Mouse (Mus musculus) liver, embryonic 16.5 days (tissue): ENCODE measurements around the gene Gpr4. TPM values are rescaled to one million over a fixed set of nuclear protein-coding genes. Genes with fewer than 3 reads are reported as not detected.

ENCODE experiments used
- ATAC-seq: fragments of 200-750 bp; cut with Nextera tagmentation; 2 replicates; pipeline ENCODE4 v1.8.0; 2017; ENCODE audit warnings: low read depth, mild to moderate bottlenecking, moderate number of reproducible peaks, moderate library complexity
- H3K27ac ChIP-seq: fragments of 300-500 bp; sonication (generic); 2 replicates; pipeline ENCODE4 v1.5.1; 2014; ENCODE audit warnings: mild to moderate bottlenecking, low read length
- H3K27me3 ChIP-seq: fragments of 300-500 bp; sonication (generic); 2 replicates; pipeline ENCODE4 v1.6.1; 2014; ENCODE audit warnings: low read depth, low read length, mixed read lengths; ENCODE audit not compliant: control insufficient read depth, insufficient read depth
- H3K36me3 ChIP-seq: fragments of 300-500 bp; sonication (generic); 2 replicates; pipeline ENCODE4 v1.6.1; 2014; ENCODE audit warnings: mild to moderate bottlenecking; ENCODE audit not compliant: control insufficient read depth, insufficient read depth
- H3K4me1 ChIP-seq: fragments of 300-500 bp; sonication (generic); 2 replicates; pipeline ENCODE4 v1.6.1; 2014; ENCODE audit warnings: low read depth, low read length, mixed read lengths; ENCODE audit not compliant: control insufficient read depth
- H3K4me2 ChIP-seq: fragments of 300-500 bp; sonication (generic); 2 replicates; pipeline ENCODE4 v1.6.1; 2014; ENCODE audit warnings: low read depth, low read length, mixed read lengths
- H3K4me3 ChIP-seq: fragments of 300-500 bp; sonication (generic); 2 replicates; pipeline ENCODE4 v1.5.1; 2014; ENCODE audit warnings: low read depth, mild to moderate bottlenecking, low read length
- H3K9ac ChIP-seq: fragments of 300-500 bp; sonication (generic); 2 replicates; pipeline ENCODE4 v1.6.1; 2014; ENCODE audit warnings: low read depth, low read length
- H3K9me3 ChIP-seq: fragments of 300-500 bp; sonication (generic); replicated peaks from 2 replicates; pipeline ENCODE4 v1.6.1; 2016; ENCODE audit warnings: low read length; ENCODE audit not compliant: control insufficient read depth
- WGBS: fragments of 180-500 bp; shearing (Covaris S2); extraction: QIAGEN DNeasy Blood & Tissue Kit; methylation state at CpG from one replicate; pipeline ENCODE4 v1.1.7; 2014; ENCODE audit not compliant: insufficient replicate concordance; 5-methylcytosine and 5-hydroxymethylcytosine counted together
- polyA plus RNA-seq: library from polyadenylated mRNA; unstranded; fragments of >200 nt; fragmentation: Nextera tagmentation; extraction: Ambion mirVana; gene quantifications from 2 replicates; pipeline ENCODE4 v1.2.1, GENCODE M21; 2015

Gpr4 gene
- polyA plus RNA-seq, 1 experiment from 2014 or later: 0.60 TPM

GRCm38 (mm10) chr7:19208201-19208910 lies 4.0 kb upstream of the Gpr4 start:
- H3K27ac ChIP-seq: no peak overlapping the region
- no peak overlapping the region for H3K9ac ChIP-seq
- ATAC-seq: no peak
- WGBS: 69% methylated on average over 13 of the region's 13 CpGs
- no peak overlapping the region for H3K4me3 ChIP-seq
- H3K4me2 ChIP-seq: no peak overlapping the region
- no peaks in the 10 kb centered on the region for H3K9me3 ChIP-seq
- peaks cover 20% of the 10 kb centered on the region for H3K27me3 ChIP-seq
- H3K36me3 ChIP-seq: no peaks in the 10 kb centered on the region
- no peaks in the 10 kb centered on the region for H3K4me1 ChIP-seq

GRCm38 (mm10) chr7:19208944-19209472 lies 3.3 kb upstream of the Gpr4 start:
- 42% methylated on average over 7 of the region's 7 CpGs for WGBS
- no peak overlapping the region for H3K4me3 ChIP-seq
- no peak overlapping the region for H3K4me2 ChIP-seq
- H3K9ac ChIP-seq: no peak overlapping the region
- peaks cover 23% of the 10 kb centered on the region for H3K27me3 ChIP-seq
- no peak overlapping the region for H3K27ac ChIP-seq
- H3K9me3 ChIP-seq: no peaks in the 10 kb centered on the region
- ATAC-seq: no peak
- H3K36me3 ChIP-seq: no peaks in the 10 kb centered on the region
- H3K4me1 ChIP-seq: no peaks in the 10 kb centered on the region

GRCm38 (mm10) chr7:19209494-19209893 lies 2.8 kb upstream of the Gpr4 start:
- Histone ChIP-seq H3K9ac (no peak overlapping the region), H3K9me3 (no peaks in the 10 kb centered on the region), H3K4me1 (no peaks in the 10 kb centered on the region), H3K4me2 (no peak overlapping the region), H3K36me3 (no peaks in the 10 kb centered on the region), H3K27me3 (peaks cover 26% of the 10 kb centered on the region), H3K4me3 (no peak overlapping the region), H3K27ac (no peak overlapping the region)
- WGBS: 63% methylated on average over 4 of the region's 4 CpGs
- ATAC-seq: no peak

- WGBS: 71% methylated on average over 5 of the region's 5 CpGs
- ATAC-seq: no peak
- no peak overlapping the region for H3K4me2 ChIP-seq
- H3K27ac ChIP-seq: no peak overlapping the region
- no peak overlapping the region for H3K9ac ChIP-seq
- H3K4me1 ChIP-seq: no peaks in the 10 kb centered on the region
- no peak overlapping the region for H3K4me3 ChIP-seq
- H3K36me3 ChIP-seq: no peaks in the 10 kb centered on the region
- peaks cover 27% of the 10 kb centered on the region for H3K27me3 ChIP-seq
- H3K9me3 ChIP-seq: no peaks in the 10 kb centered on the region
Measured at GRCm38 (mm10) chr7:19210010-19210409, 2.3 kb upstream of the Gpr4 start.

DNA sequence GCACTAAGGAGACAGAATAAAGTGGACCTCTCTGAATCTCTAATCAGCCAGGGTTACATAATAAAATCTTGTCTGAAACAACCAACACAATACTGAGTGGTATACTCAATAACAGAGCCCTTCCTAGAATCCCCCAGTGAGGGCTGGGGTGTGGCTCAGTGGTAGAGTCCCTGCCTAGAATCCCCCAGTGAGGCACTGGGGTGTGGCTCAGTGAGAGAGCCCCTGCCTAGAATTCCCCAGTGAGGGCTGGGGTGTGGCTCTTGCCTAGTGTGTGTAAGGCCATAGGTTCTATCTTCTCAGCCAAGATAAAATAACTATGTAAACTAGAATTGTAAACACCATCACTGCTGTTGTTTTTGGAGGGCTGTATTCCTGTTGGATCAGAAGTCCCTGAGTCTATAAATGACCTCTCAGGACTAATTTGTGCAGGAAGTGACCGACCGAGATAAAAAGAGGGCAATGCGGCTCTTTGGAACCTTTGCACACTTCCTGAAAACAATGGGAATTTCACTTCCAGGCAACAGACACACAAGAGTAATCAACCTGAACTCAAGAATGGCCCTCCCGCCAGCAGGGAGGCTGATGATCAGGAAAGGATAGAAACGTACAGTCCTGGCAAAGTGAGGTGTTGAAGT lies 1.2 kb upstream of the Gpr4 start:
- no peak overlapping the region for H3K9ac ChIP-seq
- no peaks in the 10 kb centered on the region for H3K4me1 ChIP-seq
- H3K9me3 ChIP-seq: no peaks in the 10 kb centered on the region
- 54% methylated on average over 5 of the region's 5 CpGs for WGBS
- ATAC-seq: no peak
- no peak overlapping the region for H3K27ac ChIP-seq
- no peak overlapping the region for H3K4me2 ChIP-seq
- peaks cover 27% of the 10 kb centered on the region for H3K27me3 ChIP-seq
- no peaks in the 10 kb centered on the region for H3K36me3 ChIP-seq
- no peak overlapping the region for H3K4me3 ChIP-seq

DNA sequence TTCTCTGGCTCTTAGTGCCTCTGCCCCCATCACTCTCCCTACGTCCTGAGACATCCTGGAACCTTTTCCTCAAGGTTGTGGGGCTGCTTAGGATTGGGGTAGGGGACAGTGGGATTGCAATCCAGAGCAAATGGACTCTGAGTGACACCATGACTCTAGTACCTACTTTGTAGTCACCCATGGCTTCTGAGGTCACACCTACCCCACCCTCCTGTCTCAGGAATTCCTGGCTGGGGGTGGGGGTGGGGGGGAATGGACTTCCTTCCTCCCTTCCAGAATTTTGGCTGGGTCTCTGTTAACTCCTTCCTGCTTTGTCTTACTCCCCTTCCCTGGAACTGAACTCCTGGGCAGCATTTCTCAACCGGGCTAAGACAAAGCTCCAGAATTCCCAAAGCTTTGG lies 1.0 kb downstream of the Gpr4 start:
- H3K27me3 ChIP-seq: peaks cover 34% of the 10 kb centered on the region
- H3K4me2 ChIP-seq: no peak overlapping the region
- H3K36me3 ChIP-seq: no peaks in the 10 kb centered on the region
- 48% methylated on average over 2 of the region's 2 CpGs for WGBS
- no peak overlapping the region for H3K4me3 ChIP-seq
- no peak for ATAC-seq
- no peaks in the 10 kb centered on the region for H3K9me3 ChIP-seq
- no peaks in the 10 kb centered on the region for H3K4me1 ChIP-seq
- no peak overlapping the region for H3K27ac ChIP-seq
- H3K9ac ChIP-seq: no peak overlapping the region

GRCm38 (mm10) chr7:19214369-19214768 lies 2.0 kb downstream of the Gpr4 start:
- Histone ChIP-seq H3K4me1 (no peaks in the 10 kb centered on the region), H3K27me3 (peaks cover 35% of the 10 kb centered on the region), H3K36me3 (no peaks in the 10 kb centered on the region), H3K9ac (no peak overlapping the region), H3K4me2 (no peak overlapping the region), H3K4me3 (no peak overlapping the region), H3K9me3 (no peaks in the 10 kb centered on the region), H3K27ac (no peak overlapping the region)
- 55% methylated on average over 7 of the region's 7 CpGs for WGBS
- ATAC-seq: no peak

- no peak overlapping the region for H3K4me2 ChIP-seq
- no peak overlapping the region for H3K4me3 ChIP-seq
- no peak for ATAC-seq
- H3K27me3 ChIP-seq: peaks cover 35% of the 10 kb centered on the region
- H3K4me1 ChIP-seq: no peaks in the 10 kb centered on the region
- H3K9me3 ChIP-seq: no peaks in the 10 kb centered on the region
- H3K27ac ChIP-seq: no peak overlapping the region
- no peak overlapping the region for H3K9ac ChIP-seq
- H3K36me3 ChIP-seq: no peaks in the 10 kb centered on the region
- WGBS: 35% methylated on average over 9 of the region's 9 CpGs
Measured at GRCm38 (mm10) chr7:19214940-19215339, 2.6 kb downstream of the Gpr4 start.

- H3K4me2 ChIP-seq: no peak overlapping the region
- no peaks in the 10 kb centered on the region for H3K9me3 ChIP-seq
- peaks cover 23% of the 10 kb centered on the region for H3K27me3 ChIP-seq
- WGBS: 25% methylated on average over 5 of the region's 5 CpGs
- H3K27ac ChIP-seq: no peak overlapping the region
- no peaks in the 10 kb centered on the region for H3K4me1 ChIP-seq
- H3K4me3 ChIP-seq: no peak overlapping the region
- ATAC-seq: no peak
- H3K9ac ChIP-seq: no peak overlapping the region
- no peaks in the 10 kb centered on the region for H3K36me3 ChIP-seq
Measured at GRCm38 (mm10) chr7:19217492-19217891, 5.2 kb downstream of the Gpr4 start.
